Mouse (Mus musculus): ENCODE results near the gene Gpr152.

DNA sequence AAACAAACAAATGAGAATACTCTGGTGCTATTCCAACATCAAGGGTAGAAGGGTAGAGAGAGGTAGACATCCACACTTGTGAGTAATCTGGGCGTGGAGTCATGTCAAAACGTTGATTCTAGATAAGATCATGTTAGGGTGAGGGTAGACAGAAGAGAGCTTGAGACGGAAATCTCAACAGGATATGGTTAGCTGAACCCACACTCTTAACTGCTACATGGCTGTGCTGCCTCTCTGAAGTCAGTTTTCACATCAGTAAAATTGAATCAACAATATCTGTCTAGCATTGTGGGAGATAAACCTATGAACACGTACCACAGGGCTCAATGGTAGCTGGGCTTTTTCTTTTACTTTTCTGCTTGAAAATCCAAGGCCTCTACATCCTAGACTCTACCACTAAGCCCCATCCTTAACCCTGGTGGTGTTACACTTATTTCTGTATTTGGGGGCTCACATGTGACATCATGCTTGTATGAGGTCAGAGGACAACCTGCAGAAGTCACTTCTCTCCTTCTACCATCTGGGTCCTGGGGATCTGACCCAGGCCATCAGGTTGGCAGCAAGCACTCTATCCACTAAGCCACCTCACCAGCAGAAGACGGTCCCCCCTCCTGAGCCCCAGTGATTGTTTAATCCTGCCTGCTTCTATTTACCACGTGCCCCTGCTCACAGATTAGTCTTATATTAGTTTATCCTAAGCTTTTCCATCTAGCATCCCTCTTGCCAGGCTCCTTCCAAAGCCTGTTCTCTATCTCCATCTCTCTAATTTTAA, 19.7 kb upstream of the Gpr152 start:
- TF ChIP-seq POLR2A (IDR thresholded peaks at IDR 0.05; ENCODE audit: borderline replicate concordance, extremely low read depth, low read depth, low read length) (no peak), CTCF (IDR thresholded peaks at IDR 0.05; ENCODE audit: insufficient read depth, low read length) (no peak)
